Mouse (Mus musculus): ENCODE data around the gene Mid1.

DNA sequence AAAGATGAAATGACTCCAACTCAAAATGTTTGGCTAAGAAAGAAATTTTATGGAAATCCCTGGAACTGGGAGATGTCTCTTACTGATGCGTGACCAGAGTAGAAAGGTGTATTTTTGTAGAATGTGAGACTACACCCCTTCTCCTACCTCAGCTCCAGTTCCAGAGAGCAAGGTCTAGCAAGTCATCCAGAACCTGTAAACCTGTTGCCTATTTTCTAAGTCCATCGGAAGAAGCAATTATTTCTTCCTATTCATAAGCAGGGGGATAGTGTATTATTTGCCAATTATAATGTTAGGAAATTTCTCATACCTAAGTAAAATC, 153.6 kb downstream of the Mid1 start:
- no peak for TF ChIP-seq USF1 (IDR thresholded peaks at IDR 0.05; ENCODE audit: low read depth)
- no peak for TF ChIP-seq POLR2A (IDR thresholded peaks at IDR 0.05; ENCODE audit: insufficient read length, low read depth)
- TF ChIP-seq E2F4 (IDR thresholded peaks at IDR 0.05; ENCODE audit: insufficient read depth) = no peak
- TF ChIP-seq MYOG (IDR thresholded peaks at IDR 0.05; ENCODE audit: control insufficient read depth in 1 of 3, insufficient read depth in 1 of 3, insufficient read length in 2 of 3, low read depth in 2 of 3) = no peak

All from myocyte (in vitro differentiated cells).